Mouse (Mus musculus) mature B cell (primary cell): ENCODE data around the gene Fuom.

Source experiments
- in situ Hi-C: fragments of 300-500 bp; cut with MboI; formaldehyde crosslinking; loops from 2 replicates; pipeline ENCODE4 v1.14.3; 2019

Fuom gene

GRCm38 (mm10) chr7:140101993-140102860 lies at the start of gene Fuom:
Gene Fuom (minus strand): TSS chr7:140102441.
- in situ Hi-C loops = no loop called here

GRCm38 (mm10) chr7:140144550-140144949 lies 42.3 kb upstream of the Fuom start:
- in situ Hi-C loops = loop anchor here (25.0 kb wide), 1 partner anchor 907 kb away; the partner anchor contains the start of gene Pwwp2b

GRCm38 (mm10) chr7:140141350-140141749 lies 39.1 kb upstream of the Fuom start:
- in situ Hi-C loops = loop anchor here (25.0 kb wide), 1 partner anchor 904 kb away; the partner anchor contains the start of gene Pwwp2b

GRCm38 (mm10) chr7:140138021-140138310 lies 35.7 kb upstream of the Fuom start:
- in situ Hi-C loops = loop anchor here (25.0 kb wide), 1 partner anchor 901 kb away; the partner anchor contains the start of gene Pwwp2b

- in situ Hi-C loops = loop anchor here (25.0 kb wide), 1 partner anchor 900 kb away; the partner anchor contains the start of gene Pwwp2b
Measured at GRCm38 (mm10) chr7:140137135-140138020, 35.1 kb upstream of the Fuom start, which contains the start of gene Mtg1. Gene Mtg1 (plus strand): TSS chr7:140137564.

- in situ Hi-C loops = loop anchor here (25.0 kb wide), 1 partner anchor 898 kb away; the partner anchor contains the start of gene Pwwp2b
Measured at GRCm38 (mm10) chr7:140135106-140135770, 33.0 kb upstream of the Fuom start.

- in situ Hi-C loops = loop anchor here (25.0 kb wide), 1 partner anchor 897 kb away; the partner anchor contains the start of gene Pwwp2b
Measured at GRCm38 (mm10) chr7:140134033-140134432, 31.8 kb upstream of the Fuom start.

GRCm38 (mm10) chr7:140132184-140132583 lies 29.9 kb upstream of the Fuom start:
- in situ Hi-C loops = loop anchor here (25.0 kb wide), 1 partner anchor 895 kb away; the partner anchor contains the start of gene Pwwp2b

- in situ Hi-C loops = loop anchor here (25.0 kb wide), 1 partner anchor 891 kb away; the partner anchor contains the start of gene Pwwp2b
Measured at GRCm38 (mm10) chr7:140127911-140128310, 25.7 kb upstream of the Fuom start.

- in situ Hi-C loops = loop anchor here (25.0 kb wide), 1 partner anchor 890 kb away; the partner anchor contains the start of gene Pwwp2b
Measured at GRCm38 (mm10) chr7:140126934-140127333, 24.7 kb upstream of the Fuom start.

GRCm38 (mm10) chr7:140126022-140126350 lies 23.7 kb upstream of the Fuom start:
- in situ Hi-C loops = loop anchor here (25.0 kb wide), 1 partner anchor 889 kb away; the partner anchor contains the start of gene Pwwp2b

- in situ Hi-C loops = loop anchor here (25.0 kb wide), 1 partner anchor 888 kb away; the partner anchor contains the start of gene Pwwp2b
Measured at GRCm38 (mm10) chr7:140125278-140126021, 23.2 kb upstream of the Fuom start.

- in situ Hi-C loops = no loop called here
Measured at GRCm38 (mm10) chr7:140124382-140124781, 22.1 kb upstream of the Fuom start.

- in situ Hi-C loops = no loop called here
Measured at GRCm38 (mm10) chr7:140122765-140123164, 20.5 kb upstream of the Fuom start.

GRCm38 (mm10) chr7:140121338-140121910 lies 19.2 kb upstream of the Fuom start:
- in situ Hi-C loops = no loop called here

- in situ Hi-C loops = no loop called here
Measured at GRCm38 (mm10) chr7:140120484-140120883, 18.2 kb upstream of the Fuom start.

- in situ Hi-C loops = no loop called here
Measured at GRCm38 (mm10) chr7:140116329-140117054, 14.3 kb upstream of the Fuom start, which contains the start of gene Echs1. Gene Echs1 (minus strand): TSS chr7:140116476.

- in situ Hi-C loops = no loop called here
Measured at GRCm38 (mm10) chr7:140115583-140116328, 13.5 kb upstream of the Fuom start, which contains the start of gene Paox. Gene Paox (plus strand): TSS chr7:140115799.

- in situ Hi-C loops = no loop called here
Measured at GRCm38 (mm10) chr7:140111943-140112342, 9.7 kb upstream of the Fuom start.
